Mouse (Mus musculus): ENCODE data around the gene Gdf15.
"Not testable (repeated sequence)": the region's sequence is repeated elsewhere in the genome, so short reads cannot be mapped to it uniquely, and the experiment has no call there.

The Gdf15 gene

DNA sequence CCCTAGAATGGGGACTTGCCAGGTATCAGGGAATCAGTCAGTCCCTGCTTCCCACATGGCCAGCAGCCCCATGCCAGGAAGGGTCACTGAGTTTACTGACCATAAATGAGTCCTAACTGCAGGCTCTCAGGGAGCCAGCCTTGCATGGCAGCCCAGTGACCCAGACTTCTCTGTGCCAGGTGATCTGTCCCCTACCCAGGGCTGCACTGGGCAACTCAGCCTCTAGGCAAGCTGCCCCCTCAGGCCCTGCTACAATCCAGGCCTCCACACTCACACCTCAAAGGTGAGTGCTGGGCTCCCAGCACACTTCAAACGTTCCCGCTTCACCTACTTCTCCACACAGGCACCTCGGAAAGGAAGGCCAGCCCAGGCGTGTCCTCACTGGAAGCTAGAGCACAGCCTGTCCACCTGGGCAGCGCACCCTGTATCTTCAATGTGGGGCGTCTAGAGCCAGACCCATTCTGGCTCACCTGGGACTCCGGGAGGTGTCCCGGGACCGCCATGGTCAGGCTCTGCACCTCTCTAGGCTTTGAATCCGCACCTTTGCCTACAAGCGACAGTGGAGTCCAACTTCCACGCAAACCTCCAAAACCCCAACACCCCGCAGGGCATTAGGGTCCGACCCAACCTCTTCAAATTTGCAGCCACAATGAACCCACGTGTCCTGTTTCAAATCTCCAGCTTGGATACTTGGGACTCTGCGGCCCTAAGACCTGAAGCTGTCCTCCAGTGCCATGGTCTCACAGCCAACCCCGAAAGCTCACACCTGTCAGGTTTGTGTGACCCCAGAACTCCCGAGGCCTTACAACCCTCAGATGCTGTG, 25.3 kb downstream of the Gdf15 start:
- no peak for DNase-seq (ENCODE audit: low spot score in 2 of 2)

DNA sequence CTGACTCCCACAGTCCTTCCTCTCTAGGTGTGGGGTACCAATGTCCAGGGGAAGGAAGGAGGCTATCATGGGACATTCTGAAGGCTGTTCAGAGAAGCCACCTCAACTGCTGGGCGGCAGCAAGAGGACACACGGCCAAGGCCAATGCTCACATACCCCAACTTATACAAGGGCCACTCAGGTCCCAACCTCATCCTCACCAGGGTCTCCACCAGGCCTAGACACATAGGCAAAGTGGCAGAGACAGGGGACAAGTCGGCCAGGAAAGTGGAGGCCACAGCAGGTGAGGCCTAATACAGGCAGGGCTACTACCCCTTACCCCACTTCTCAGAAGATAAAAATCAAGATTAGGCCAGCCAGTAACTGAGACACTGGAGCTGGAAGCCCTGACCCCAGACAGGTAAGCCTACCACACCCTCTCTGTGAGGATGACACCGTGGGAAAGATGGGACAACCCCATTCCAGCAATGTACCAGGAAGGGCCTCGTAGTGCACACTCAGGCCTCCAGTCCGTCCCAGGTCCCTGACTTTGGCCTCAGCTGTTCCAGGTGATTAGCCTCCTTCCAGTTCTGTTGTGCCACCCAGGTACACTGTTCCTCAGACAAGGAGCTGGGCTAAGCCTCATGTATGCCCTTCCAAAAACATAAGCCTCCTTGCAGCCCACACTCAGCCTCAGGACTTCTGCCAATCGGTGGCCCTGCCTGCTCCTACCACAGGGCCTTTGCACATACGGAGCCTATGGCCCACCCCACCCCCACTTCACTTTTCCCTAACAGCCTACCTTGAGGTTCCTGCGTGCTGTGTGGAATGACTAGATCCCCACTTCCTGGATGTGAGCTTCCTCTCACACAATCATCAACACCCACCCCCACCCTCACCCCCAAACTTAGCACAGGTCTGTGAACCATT, 26.1 kb downstream of the Gdf15 start:
- DNase-seq (ENCODE audit: low spot score in 2 of 2), result no peak

DNA sequence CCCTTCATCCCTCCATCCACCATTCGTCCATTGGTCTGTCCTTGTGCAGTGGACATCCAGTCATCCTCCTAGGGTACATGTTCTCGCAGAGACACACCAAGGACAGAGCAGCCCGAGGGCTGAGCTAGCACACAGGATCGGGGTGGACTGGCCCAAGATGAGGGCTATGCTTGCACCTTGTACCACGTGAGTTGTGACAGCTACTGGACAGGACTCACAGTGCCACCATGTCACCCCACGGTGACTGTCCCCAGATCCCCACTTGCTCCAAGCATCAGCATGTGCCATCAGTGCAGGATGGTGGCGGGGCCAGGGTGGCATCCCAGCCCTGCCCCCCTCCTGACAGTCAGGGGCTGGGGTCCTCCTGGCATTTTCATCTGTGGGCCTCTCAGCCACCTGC, 27.7 kb downstream of the Gdf15 start:
- no peak for DNase-seq (ENCODE audit: low spot score in 2 of 2)

DNA sequence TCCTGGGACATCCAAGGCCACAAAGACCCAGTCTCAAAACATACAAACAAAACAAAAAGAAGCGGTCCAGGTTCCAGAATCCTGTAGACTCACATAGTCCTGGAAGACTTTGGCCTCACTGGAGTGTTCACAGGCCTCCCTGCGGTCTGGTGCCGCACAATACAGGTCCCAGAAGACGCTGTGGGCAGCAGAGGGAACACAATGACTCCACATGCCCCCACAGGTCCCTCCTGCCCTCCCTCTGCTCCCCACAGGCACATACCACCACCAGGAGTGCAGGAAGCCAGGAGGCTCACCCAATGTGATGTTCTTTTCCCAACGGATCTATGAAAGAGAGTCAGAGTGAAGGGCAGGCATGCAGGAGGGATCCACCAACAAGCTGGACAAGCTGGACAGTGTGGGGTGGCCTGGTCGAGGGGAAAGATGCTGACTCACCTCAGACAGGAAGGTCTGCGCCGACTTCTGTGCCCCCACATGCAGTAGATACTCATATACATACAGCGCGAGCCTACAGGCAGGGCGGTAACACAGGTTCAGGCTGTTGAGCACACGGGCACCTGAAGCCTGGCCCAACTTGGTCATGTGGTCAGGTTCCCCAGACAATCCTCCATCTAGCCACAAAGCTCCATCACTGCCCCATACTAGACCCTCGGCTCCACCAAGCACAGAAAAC, 30.0 kb downstream of the Gdf15 start:
- DNase-seq (ENCODE audit: low spot score in 2 of 2), result no peak

DNA sequence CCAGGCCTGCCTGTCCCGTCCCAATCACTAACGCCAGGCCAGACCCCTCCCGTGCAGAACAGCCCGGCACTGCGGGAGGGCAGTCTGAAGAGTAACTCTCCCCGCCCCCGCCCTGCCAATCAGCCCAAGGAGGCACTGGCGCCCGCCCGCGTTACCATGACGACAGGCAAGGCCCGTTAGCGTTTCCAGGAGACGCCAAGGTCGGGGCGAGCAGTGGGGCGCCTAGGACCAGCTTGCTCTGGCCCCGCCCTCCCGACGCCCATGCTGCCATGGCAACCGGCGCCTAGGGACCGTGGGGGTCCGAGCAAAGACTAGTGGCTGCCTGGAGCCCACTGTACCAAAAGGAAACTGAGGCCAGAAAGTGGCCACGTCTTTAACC, 31.0 kb downstream of the Gdf15 start:
- peak; percentile 71 to 80 for DNase-seq (ENCODE audit: low spot score in 2 of 2)

DNA sequence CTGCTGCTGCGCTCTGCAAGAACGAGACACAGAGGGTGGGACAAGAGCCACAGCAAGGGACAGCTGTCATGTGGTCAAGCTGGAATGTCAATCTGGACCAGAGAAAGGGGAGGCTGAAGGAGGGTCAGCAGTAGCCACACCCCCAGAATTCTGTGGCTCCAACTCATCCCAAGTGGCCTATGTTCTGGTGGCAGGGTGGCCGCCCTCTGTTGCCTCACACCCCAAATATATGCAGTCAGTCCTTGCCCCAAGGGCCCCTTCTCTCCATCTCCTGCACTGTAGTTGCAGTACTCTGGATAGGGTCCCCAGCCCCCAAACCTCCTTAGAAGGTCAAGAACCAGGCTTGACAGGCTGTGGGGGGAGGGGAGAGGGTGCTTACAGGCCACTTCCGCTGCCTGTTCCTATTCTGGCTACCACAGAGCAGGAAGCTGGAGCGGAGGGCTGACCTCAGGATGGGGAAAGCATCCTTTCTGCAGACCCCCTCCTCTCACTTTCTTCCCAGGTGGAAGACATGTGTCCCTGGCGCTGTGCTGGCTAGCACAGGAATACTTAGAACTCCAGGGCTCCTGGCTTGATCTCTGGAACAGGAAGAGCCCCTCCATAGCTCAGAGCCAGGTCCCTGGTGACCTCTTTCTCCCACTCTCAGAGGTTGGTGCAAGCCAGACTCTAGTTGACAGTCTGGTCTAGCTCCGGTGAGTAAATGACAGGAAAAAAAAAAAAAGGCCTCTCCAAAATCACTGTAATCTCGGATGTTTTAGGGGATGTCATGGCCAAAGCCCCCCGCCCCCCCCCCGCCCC, 31.6 kb downstream of the Gdf15 start:
- DNase-seq (ENCODE audit: low spot score in 2 of 2), result no peak

DNA sequence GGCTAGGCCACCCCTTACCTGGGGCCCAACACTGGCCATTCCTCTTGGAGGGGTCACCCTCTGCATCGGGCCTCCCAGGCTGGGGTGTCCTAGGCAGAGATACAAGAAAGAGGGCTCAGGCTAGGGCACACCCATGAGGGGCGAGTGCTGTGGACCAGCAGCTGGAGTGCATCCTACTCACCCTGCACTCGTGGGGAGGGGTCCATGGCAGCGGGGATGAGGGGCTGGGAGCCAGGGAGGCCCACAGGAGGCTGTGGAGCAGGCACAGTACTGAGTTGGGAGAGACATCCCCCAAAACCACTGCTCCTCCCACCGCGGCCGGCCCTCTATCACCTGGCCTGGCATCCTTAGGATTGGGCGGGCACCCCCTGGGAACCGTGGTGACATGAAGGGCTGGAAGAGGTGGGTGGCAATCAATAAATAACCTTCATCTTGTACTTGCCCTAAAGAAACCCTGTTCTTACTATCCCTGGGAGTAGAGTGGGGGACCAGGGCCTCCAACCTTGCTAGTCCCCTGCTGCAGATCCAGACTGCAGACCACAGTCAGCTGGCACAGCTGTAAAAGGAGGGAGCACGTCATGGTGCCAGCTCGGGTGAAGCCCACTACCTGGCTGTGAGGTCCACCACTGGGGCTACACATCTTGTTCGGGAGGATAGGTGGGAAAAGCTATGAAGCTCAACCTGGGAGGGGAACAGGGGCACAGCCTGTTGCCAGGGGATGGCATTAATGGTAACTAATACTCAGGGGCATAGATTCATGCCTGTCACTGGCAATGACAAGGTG, 32.6 kb downstream of the Gdf15 start:
- peak in 1 of 2 experiments; percentile 20 for DNase-seq (ENCODE audit: low spot score in 2 of 2)

DNA sequence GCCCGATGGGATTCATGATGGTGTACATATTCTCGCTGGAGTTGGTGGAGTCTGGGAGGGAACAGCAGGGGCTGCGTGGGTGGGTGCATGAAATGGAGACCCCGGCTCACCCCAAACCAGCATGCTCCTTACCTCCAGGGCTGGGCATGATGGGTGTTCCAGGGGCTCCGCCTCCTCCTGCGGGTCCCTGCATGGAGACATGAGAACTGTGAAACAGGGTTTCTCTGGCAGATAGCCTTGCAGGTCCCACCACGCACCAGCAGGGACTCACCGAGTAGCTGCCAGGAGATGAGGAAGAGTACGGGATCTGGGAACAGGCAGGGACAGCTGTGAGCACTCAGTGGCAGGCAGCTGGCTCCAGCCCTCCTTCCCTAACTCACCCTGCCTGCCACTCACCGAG, 33.5 kb downstream of the Gdf15 start:
- no peak for DNase-seq (ENCODE audit: low spot score in 2 of 2)

DNA sequence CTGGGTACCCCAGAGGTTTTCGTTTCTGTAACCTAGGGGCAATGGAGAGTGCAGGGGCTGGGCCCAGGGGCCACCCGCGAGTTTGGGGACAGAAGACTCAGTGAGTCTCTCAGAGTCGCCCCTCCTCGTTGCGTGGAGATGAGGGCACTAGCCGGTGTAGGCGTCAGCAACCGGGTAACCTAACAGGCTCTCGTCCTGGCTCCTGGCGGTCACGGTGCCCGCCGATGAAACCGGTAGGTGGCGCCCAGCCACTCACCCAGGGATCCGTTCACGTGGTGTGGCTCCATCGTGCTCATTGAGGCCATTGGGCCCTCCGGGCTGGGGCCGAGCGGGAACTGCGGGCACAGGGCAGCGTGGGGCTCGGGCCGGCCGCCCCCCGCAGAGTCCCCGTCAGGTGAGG, 34.0 kb downstream of the Gdf15 start:
- peak; percentile 75 to 81 for DNase-seq (ENCODE audit: low spot score in 2 of 2)

DNA sequence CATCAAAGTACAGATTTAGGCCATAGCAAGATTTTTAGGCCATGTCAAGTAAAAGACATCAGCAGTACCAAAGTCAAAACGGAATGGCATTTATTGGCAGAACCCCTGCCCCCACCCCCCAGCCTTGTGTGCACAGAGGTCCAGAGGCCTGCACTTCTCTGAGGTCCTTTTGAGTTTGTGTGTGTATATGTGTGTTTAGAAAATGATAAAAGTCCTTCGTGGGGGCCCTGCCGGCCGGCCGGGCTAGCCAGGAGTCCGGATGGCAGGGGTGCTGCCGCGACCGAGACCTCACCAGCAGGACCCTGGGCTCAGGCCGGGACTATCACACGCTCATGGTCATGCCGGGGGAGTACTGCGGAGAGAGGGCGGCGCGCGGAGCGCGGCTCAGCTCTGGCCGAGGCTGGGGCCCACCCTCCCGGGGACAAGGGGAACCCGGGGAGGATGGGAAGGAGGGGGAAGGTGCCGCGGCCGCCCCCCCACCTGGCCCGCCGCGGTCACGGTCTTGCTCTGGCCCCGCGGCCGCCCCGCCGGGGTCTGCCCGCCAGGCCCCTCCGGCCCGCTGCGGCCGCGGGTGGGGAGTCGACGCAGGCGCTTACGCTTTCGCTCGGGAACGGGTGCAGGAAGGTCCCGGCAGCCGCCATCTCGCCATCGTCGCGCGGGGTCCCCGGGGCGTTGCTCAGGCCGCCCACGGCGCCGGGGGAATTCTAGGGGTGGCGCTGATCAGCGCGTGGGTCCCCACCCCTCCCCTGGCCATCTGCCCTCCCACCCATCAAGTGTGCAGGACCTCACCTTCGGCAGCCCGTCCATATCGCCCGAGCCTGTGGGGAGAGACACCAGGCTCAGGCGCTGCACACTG, 34.6 kb downstream of the Gdf15 start:
- no peak for DNase-seq (ENCODE audit: low spot score in 2 of 2)

DNA sequence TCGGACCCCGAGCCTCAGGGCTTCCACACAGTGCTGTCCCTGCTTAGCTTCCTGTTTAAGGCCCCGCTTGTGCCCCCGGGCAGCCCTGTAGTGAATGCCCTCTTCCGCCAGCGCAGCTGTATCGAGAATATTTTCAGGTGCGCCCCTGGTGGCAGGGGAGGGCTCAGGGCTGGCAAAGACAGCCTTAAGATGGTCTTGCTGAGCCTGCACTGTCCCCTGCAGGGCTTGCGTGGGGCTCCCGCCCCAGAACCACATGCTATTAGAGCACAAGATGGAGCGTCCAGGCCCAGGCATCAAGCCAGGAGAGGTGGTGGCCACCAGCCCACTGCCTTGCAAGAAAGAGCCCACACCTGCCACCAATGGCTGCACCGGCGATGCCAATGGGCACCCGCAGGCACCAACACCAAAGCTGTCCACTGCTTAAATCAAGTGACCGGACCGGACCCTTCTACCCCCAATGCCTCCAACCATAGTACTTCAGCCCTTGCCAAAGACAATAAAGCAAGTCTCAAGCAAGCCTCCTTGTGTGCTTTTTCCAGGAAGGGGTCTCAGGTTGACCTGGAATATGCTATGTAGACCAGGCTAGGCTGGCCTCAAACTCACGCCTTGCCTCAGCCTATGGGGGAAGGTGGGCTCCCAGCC, 35.4 kb downstream of the Gdf15 start:
- DNase-seq (ENCODE audit: low spot score in 2 of 2), result no peak

DNA sequence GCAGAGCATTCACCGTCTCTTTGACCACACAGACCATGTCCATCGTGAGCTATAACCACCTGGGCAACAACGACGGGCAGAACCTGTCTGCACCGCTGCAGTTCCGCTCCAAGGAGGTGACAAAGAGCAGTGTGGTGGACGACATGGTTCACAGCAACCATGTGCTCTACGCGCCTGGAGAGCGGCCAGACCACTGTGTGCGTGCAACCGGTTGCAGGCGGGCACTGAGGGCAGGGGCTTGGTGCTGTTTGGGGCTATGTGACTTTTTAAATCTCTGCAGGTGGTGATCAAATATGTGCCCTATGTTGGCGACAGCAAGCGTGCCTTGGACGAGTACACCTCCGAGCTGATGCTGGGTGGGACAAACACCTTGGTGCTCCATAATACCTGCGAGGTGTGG, 36.0 kb downstream of the Gdf15 start:
- DNase-seq (ENCODE audit: low spot score in 2 of 2), result no peak

DNA sequence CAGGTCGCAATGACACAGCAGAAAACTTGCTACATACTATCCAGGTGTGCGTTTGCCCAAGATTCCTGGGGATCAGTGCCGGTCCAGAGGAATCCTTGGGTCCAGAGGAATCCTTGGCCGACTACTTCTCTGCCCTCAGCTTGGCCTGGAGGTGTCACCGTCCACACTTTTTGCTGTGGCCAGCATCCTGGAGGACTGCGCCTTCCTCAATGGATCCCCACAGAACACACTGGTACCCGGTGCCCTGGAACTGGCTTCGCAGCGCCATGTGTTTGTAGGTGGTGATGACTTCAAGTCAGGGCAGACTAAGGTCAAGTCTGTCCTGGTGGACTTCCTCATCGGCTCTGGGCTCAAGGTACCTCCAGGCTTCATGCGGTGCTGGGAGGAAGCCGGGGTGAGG, 36.4 kb downstream of the Gdf15 start:
- DNase-seq (ENCODE audit: low spot score in 2 of 2), result no peak

DNA sequence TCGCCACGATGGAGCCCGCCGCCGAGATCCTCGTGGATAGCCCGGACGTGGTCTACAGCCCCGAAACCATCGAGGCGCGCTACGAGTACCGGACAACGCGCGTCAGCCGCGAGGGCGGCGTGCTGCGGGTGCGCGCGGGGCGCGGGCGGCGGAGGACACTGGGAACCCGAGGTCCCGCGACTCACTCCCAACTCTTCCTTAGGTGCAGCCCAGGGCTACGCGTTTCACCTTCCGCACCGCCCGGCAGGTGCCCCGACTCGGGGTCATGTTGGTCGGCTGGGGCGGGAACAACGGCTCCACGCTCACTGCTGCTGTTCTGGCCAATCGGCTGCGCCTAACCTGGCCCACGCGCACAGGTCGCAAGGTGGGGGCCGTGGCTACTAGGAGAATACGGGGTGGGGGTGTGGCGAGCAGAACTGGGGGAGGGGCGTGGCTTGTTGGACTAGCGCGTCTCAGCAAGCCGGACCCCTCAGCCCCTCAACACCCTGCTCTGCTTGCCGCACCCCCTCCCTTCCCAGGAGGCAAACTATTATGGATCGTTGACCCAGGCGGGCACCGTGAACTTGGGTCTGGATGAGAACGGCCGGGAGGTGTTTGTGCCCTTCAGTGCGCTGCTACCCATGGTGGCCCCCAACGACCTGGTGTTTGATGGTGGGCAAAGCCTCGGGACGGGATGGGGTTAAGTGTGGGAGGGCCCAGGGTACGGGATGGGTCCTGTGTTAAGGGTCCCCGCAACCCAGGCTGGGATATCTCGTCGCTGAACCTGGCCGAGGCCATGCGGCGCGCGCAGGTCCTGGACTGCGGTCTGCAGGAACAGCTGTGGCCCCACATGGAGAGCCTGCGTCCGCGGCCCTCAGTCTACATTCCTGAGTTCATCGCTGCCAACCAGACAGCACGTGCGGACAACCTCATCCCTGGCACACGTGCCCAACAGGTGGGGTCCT, 37.4 kb downstream of the Gdf15 start:
- DNase-seq (ENCODE audit: low spot score in 2 of 2), result no peak

DNA sequence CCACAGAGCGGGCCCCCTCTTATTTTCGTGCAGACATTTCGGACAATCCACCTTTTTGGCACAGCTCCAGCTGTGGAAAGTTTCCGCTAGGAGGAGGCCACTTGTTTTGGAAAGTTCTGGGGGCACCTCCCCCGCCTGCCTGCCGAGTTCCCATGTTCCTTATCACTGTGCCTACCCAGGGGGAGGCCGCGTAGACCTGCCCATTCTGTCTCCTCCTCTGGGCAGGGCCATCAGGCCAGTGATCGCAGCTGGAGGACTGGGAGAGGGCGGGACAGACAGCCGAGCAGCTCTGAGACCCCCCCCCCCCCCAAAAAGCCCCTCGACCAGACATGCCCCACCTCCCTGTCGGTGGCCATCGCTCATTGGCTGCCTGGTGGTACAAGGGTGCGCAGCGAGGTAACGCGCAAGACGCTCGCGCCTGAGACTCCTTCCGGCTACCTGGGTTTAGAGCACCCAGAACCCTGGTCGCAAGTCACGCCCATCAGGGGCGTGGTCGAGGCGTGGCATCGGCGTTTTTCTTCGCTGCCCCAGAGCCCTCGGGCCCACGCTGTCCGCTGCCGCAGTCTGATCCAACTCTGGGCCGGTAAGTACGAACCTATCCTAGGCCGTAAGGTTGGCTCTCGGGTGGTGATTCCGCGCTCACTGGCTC, 38.2 kb downstream of the Gdf15 start, which contains the start of gene Isyna1:
Gene Isyna1, plus strand, starts transcription at position 413 of the 649 bp plus-strand sequence.
- peak; percentile 82 to 87 for DNase-seq (ENCODE audit: low spot score in 2 of 2)

DNA sequence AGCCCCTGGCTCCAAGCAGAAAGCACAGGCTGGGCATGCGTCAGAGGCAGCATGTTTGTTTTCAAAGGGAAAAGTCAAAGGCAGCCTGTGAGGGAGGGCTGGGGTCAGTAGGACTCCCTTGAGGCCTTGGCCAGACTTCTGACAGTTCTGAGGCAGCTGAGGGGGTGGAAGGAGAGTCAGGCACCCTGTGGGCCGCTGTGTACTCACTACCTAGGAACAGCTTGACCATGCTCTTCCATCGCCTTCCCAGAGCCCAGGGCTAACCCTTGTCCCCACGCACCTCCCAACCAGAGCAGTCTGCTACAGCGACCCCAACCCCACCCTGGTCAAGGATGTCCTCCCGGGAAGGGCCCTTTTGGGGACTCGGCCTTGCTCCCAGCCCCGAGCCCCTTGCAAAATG, 39.1 kb downstream of the Gdf15 start:
- no peak for DNase-seq (ENCODE audit: low spot score in 2 of 2)

DNA sequence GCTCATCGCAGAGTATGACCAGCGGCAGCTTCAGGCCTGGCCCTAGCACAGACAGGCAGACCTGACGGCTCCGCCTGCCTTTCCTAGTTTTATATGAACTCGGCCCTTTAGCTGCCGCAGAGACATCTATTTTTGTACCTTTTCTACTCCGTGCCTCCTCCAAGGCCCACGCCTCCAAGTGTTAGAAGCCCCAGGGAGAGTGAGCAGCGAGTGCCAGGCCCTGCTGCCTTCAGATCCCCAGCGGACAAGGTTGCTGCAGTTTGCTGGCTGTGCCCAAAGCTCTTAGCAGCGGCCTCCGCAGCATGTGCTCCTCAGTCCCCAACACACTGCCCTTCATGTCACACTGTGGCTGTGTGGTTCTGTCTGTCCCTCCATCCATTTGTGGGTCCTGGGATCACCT, 40.7 kb downstream of the Gdf15 start:
- no peak for DNase-seq (ENCODE audit: low spot score in 2 of 2)

DNA sequence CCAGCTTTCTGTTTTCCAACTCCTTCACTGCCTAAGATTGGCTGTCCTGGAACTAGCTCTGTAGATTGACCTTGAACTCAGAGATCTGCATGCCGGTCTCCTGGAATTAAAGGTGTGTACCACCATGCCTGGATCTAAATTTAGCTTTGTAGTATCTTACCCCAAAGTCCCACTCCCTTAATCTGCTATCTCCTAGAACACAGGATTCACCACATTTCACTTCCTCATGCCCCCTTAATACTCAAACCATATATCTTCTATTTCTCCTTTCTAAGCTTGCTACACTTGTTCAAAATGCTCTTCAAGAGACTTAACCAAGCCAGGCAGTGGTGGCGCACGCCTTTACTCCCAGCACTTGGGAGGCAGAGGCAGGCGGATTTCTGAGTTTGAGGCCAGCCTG, 44.3 kb downstream of the Gdf15 start:
- not testable (repeated sequence) for DNase-seq (ENCODE audit: low spot score in 2 of 2)
